Mouse (Mus musculus) megakaryocyte, embryonic 14.5 days (primary cell): ENCODE data around the gene Zswim5. TPM values are rescaled to one million over a fixed set of nuclear protein-coding genes. Genes with fewer than 3 reads are reported as not detected.
A peak's percentile ranks its signal among the peaks of the same experiment; 100 is the strongest.

Experiments
- H3K27me3 ChIP-seq: replicated peaks from 2 replicates; pipeline ENCODE3; 2012; ENCODE audit warnings: inconsistent platforms
- H3K36me3 ChIP-seq: replicated peaks from 2 replicates; pipeline ENCODE3; 2012; ENCODE audit warnings: low read length, inconsistent platforms, mixed read lengths
- H3K4me1 ChIP-seq: 2 replicates; pipeline ENCODE4 v1.6.1; 2012; ENCODE audit warnings: inconsistent platforms
- H3K4me3 ChIP-seq: replicated peaks from 2 replicates; pipeline ENCODE3; 2012; ENCODE audit warnings: moderate library complexity, mild to moderate bottlenecking, inconsistent platforms
- H3K9me3 ChIP-seq: 2 replicates; pipeline ENCODE4 v1.6.1; 2012; ENCODE audit warnings: inconsistent platforms
- FLI1 ChIP-seq: IDR thresholded peaks from 2 replicates; pipeline ENCODE4 v1.6.1; 2012; ENCODE audit warnings: low read length, inconsistent platforms, mixed read lengths
- GATA1 ChIP-seq: IDR thresholded peaks from 3 replicates; pipeline ENCODE4 v1.6.1; 2012; ENCODE audit warnings: mixed read lengths, low read length, inconsistent platforms, borderline replicate concordance
- polyA plus RNA-seq: library from polyadenylated mRNA; stranded (reverse); fragments of >175 nt; gene quantifications from 2 replicates; pipeline ENCODE4 v1.2.3, GENCODE M21; 2012; ENCODE audit warnings: low replicate concordance; ENCODE audit not compliant: insufficient read depth

Zswim5 gene
- polyA plus RNA-seq, 1 experiment = 0.63 TPM

- no peak for TF ChIP-seq FLI1
- TF ChIP-seq GATA1 = no peak
- Histone ChIP-seq H3K9me3 (no peaks in the 10 kb centered on the region), H3K4me1 (peaks cover 3% of the 10 kb centered on the region; the same call in 1 of the 2 replicates), H3K4me3 (no peak overlapping the region), H3K36me3 (no peaks in the 10 kb centered on the region), H3K27me3 (peaks cover 48% of the 10 kb centered on the region)
Measured at GRCm38 (mm10) chr4:116859711-116860110, 17.5 kb upstream of the Zswim5 start.

DNA sequence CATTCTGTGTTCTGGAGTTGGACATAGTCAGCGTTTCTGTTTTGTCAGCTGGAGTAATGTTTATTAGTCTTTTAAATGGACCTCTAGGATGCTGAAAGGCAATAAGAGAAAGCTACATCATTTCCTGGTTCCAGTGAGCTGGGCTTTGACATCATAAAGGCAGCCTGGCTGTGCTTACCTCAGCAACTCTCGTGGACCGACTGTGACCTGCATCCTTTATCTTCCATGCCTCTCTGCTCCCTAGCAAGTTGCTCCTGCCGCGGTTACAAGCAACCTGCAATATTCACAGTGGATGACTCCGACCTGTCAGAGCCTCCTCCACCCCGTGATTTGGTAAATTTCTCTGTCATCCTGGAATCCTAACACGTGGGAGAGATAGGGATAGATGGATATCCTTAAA is 15.2 kb upstream of the Zswim5 start:
- Histone ChIP-seq H3K36me3 (no peaks in the 10 kb centered on the region), H3K27me3 (peaks cover 54% of the 10 kb centered on the region), H3K4me1 (peaks cover 3% of the 10 kb centered on the region; the same call in 1 of the 2 replicates), H3K9me3 (no peaks in the 10 kb centered on the region), H3K4me3 (no peak overlapping the region)
- TF ChIP-seq FLI1 = no peak
- no peak for TF ChIP-seq GATA1

GRCm38 (mm10) chr4:116869898-116870297 is 7.3 kb upstream of the Zswim5 start:
- H3K4me3 ChIP-seq = no peak overlapping the region
- TF ChIP-seq FLI1 (no peak), GATA1 (no peak)
- H3K36me3 ChIP-seq = no peaks in the 10 kb centered on the region
- peaks cover 3% of the 10 kb centered on the region; the same call in 1 of the 2 replicates for H3K4me1 ChIP-seq
- peaks cover 46% of the 10 kb centered on the region for H3K27me3 ChIP-seq
- H3K9me3 ChIP-seq = peaks cover 3% of the 10 kb centered on the region; the same call in 1 of the 2 replicates

DNA sequence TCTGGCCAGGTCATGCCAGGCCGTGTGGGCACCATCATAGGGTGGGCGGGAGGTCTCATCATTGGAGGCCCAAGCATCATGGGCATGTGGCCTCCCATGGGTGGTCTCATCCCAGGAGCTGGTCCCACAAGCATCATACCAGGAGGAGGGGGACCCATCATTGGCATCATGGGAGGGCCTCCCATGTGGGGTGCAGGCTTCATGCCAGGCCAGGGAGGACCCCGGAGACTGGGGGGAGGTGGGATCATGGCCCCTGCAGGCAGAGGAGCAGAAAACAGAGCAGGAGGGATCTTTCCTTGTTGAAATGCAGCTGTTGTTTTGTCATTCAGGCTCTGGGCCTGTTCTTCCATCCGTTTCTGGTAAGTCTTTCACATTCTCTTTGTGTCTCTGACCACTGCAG is 2.6 kb upstream of the Zswim5 start:
- H3K27me3 ChIP-seq = peaks cover 57% of the 10 kb centered on the region

GRCm38 (mm10) chr4:116876630-116876994 is 564 bp upstream of the Zswim5 start:
- TF ChIP-seq GATA1 = no peak
- TF ChIP-seq FLI1 = no peak
- Histone ChIP-seq H3K4me3 (peak overlapping the region; percentile 94), H3K27me3 (peaks cover 53% of the 10 kb centered on the region)

More for the DNA sequence above, 2.6 kb upstream of the Zswim5 start:
- no peak for TF ChIP-seq FLI1
- TF ChIP-seq GATA1 = no peak
- Histone ChIP-seq H3K36me3 (no peaks in the 10 kb centered on the region), H3K4me1 (peaks cover 24% of the 10 kb centered on the region), H3K4me3 (no peak overlapping the region), H3K9me3 (peaks cover 3% of the 10 kb centered on the region; the same call in 1 of the 2 replicates)

GRCm38 (mm10) chr4:116877729-116878321 is 649 bp downstream of the Zswim5 start:
- no peaks in the 10 kb centered on the region for H3K36me3 ChIP-seq
- H3K9me3 ChIP-seq = peaks cover 3% of the 10 kb centered on the region; the same call in 1 of the 2 replicates
- peaks cover 51% of the 10 kb centered on the region for H3K27me3 ChIP-seq
- peak overlapping the region; percentile 94 for H3K4me3 ChIP-seq
- H3K4me1 ChIP-seq = peaks cover 21% of the 10 kb centered on the region
- no peak for TF ChIP-seq FLI1
- no peak for TF ChIP-seq GATA1

More at GRCm38 (mm10) chr4:116876630-116876994, 564 bp upstream of the Zswim5 start:
- Histone ChIP-seq H3K4me1 (peaks cover 21% of the 10 kb centered on the region), H3K36me3 (no peaks in the 10 kb centered on the region), H3K9me3 (peaks cover 3% of the 10 kb centered on the region; the same call in 1 of the 2 replicates)

- H3K36me3 ChIP-seq = no peaks in the 10 kb centered on the region
- H3K4me3 ChIP-seq = peak overlapping the region; percentile 94
- peaks cover 21% of the 10 kb centered on the region for H3K4me1 ChIP-seq
- no peaks in the 10 kb centered on the region for H3K9me3 ChIP-seq
- TF ChIP-seq FLI1 (no peak), GATA1 (no peak)
- H3K27me3 ChIP-seq = peaks cover 47% of the 10 kb centered on the region
Measured at GRCm38 (mm10) chr4:116878491-116878890, 1.3 kb downstream of the Zswim5 start.

GRCm38 (mm10) chr4:116882679-116883078 is 5.5 kb downstream of the Zswim5 start:
- TF ChIP-seq FLI1 (no peak), GATA1 (no peak)
- H3K27me3 ChIP-seq = peaks cover 31% of the 10 kb centered on the region
- peaks cover 4% of the 10 kb centered on the region for H3K9me3 ChIP-seq
- peaks cover 9% of the 10 kb centered on the region for H3K4me1 ChIP-seq
- no peak overlapping the region for H3K4me3 ChIP-seq
- no peaks in the 10 kb centered on the region for H3K36me3 ChIP-seq

GRCm38 (mm10) chr4:116894200-116895080 is 17.3 kb downstream of the Zswim5 start:
- H3K4me1 ChIP-seq = peaks cover 15% of the 10 kb centered on the region
- no peak overlapping the region for H3K4me3 ChIP-seq
- TF ChIP-seq FLI1 = no peak
- no peak for TF ChIP-seq GATA1
- H3K27me3 ChIP-seq = peaks cover 11% of the 10 kb centered on the region
- peaks cover 3% of the 10 kb centered on the region; the same call in 1 of the 2 replicates for H3K9me3 ChIP-seq
- no peaks in the 10 kb centered on the region for H3K36me3 ChIP-seq
